Mouse (Mus musculus): ENCODE measurements around the gene Itprip.

DNA sequence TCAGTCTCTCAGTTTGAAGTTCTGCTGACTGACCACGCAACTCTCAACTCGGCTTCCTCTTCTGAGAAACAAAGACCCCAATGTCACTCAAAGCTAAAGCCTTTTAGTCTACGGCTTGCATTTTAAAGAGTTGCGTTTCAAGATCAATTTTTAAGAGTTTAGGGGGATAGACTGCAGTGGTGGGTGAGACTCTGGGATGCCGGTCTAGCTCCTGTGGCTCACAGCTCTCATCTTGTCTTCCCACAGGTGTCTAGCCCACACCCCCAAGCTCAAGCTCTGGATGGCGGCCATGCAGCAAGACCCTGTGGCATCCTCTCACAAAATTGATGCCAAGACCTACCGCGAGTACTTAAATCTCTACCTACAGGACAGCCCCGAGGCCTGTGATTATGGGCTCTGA lies 55.0 kb downstream of the Itprip start:
- TF ChIP-seq CTCF (IDR thresholded peaks at IDR 0.05; ENCODE audit: extremely low read depth, insufficient read depth, insufficient read length, insufficient replicate concordance) (no peak), POLR2A (IDR thresholded peaks at IDR 0.05; ENCODE audit: low read depth, low read length) (no peak)
